Mouse (Mus musculus) cerebellum, postnatal 36 days (tissue): ENCODE results near the gene Mxd3.

Experiments
- DNase-seq, 2 experiments: peaks; one replicate each; pipeline ENCODE4 v3.0.0; 2021 to 2022; ENCODE audit warnings: mixed read lengths in 2 of 2

The Mxd3 gene

DNA sequence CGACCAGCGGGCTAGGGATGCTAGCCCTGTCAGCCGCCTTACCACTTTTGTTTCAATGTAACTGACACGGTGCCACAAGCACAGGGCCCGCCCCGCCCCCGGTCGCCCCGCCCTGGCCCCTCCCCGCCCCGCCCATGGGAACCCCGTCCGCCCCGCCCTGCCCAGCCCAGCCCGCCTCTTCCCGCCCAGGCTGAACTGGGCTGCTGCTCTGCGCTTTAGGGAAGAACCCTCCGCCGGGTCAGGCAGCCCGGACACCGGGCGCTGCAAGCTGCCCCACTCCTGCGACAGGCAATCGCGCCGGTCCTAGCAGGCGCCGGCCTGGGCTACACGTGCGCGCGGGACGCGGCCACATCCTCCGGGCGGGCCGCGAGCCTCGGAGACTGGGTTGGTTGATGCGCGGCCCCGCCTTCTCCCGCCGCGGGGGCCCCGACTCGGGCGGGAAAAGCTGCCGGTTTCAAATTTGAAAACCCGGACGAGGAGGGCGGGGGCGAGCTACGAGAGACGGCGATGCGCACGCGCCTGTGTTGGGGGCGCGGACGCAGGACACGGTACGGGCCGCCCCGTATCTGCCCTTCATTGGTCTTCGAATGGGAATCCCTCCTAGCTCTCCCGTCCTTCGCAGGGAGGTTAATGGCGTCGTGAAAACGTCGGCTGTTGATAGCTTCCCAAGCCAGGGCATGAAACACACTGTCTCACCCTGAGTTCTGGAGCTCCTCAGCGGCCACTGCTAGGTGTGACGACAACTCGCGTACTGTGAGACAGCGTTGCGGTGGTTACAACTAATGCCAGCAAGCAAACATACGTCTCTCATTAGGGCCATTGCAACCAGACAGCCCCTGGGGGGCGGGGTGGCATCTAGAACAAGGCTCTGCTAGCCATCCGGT is at the start of gene Mxd3:
TSS of gene Mxd3 (minus strand) at position 141 of the 884 bp plus-strand sequence.
- peak; percentile 63 to 65 for DNase-seq

DNA sequence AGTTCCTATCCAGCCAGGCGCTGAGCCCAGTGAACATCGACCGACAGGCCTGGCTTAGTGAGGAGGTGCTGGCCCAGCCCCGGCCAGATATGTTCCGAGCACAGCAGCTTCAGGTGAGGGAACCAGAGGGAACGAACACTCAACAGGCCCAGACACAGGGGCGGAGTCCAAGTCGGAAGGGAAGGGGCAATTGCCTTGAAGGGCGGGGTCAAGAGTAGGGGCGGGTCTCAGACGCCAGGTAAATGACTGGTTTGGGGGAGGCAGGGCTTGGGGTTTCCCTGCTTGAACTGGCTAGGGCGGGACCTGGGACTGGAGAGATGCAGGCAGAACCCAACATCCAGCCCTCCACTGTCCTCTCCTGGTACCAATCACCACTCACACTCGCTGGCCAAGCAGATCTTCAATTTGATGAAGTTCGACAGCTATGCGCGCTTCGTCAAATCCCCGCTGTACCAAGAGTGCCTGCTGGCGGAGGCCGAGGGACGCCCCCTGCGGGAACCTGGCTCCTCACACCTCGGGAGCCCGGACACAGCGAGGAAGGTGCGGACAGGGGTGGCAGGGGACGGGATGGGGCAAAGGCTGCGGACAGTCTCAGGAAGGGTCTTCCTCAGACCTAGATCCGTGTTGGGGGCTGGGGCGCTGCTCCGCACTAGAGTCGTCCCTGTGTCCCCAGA is 49.4 kb upstream of the Mxd3 start:
- DNase-seq, result no peak

GRCm38 (mm10) chr13:55375877-55376276 is 46.3 kb upstream of the Mxd3 start:
- DNase-seq, result no peak

- no peak for DNase-seq
These were observed 44.7 kb upstream of the Mxd3 start for GRCm38 (mm10) chr13:55374206-55374924.

DNA sequence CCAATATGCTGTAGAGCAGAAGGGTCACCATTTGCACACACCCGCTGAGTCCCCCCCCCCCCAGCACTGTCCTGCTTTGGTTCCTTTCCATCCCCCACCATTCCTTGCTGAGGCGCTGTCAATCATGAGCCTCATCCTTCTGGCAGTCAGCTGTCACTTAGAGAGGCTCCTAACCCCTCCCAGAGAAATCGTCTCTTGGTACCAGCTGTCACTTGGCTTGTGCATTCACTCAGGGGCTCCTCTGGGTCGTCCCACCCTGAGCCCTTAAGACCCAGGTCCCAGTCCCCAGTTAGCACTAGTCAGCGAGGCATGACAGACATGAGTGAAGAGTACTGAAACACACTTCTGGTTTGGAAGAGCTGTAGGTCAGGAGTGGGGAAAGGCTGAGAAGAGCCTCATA is 42.1 kb upstream of the Mxd3 start:
- no peak for DNase-seq

- DNase-seq, result no peak
These were observed 41.5 kb upstream of the Mxd3 start for GRCm38 (mm10) chr13:55371007-55371681.

DNA sequence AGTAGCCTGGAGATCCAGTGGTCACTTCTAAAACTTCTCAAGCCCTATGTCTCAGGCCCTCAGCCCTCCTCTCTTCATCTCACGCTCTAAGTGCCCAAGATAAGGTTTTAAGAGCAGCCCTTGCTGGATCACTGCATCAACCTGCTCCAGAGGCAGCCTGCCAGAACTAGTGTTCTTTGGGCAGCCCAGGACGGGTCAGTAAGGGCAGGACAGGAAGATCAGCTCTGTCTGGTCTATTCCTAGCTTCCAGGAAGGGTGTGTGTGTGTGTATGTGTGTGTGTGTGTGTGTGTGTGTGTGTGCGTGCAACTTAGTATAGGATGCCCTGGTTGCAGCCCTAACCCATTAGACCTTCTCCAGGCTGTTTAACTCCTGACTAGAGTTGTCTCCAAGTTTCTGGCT is 40.6 kb upstream of the Mxd3 start:
- no peak for DNase-seq

DNA sequence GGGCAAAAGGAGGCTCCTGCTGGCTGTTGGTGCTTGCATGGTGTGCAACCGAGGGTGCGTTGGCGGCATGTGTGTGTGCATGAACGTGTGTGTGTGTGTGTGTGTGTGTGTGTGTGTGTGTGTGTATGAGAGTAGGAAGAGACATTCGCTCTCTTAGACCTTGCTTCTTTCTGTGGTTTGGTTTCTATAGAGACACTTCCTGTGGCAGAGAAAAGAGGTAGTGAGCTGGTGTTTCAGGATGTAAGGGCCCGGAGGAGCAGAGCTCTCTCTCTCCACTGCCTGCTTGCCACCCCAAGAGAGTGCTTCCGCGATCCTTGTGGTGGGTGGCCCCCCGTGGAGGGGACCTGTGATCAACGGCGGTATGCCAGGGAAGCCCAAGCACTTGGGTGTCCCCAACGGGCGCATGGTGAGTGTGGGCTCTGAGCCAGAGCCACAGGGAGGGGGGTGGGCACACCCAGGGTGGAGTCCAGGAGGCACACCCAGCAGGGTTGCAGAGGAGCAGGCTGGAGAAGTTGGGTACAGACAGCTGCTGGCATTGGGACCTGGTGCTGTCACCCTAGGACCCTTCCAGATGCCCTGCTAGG is 40.0 kb upstream of the Mxd3 start, which contains the start of gene Rgs14:
TSS of gene Rgs14 (plus strand) at position 202 of the 584 bp plus-strand sequence.
- DNase-seq, result no peak

DNA sequence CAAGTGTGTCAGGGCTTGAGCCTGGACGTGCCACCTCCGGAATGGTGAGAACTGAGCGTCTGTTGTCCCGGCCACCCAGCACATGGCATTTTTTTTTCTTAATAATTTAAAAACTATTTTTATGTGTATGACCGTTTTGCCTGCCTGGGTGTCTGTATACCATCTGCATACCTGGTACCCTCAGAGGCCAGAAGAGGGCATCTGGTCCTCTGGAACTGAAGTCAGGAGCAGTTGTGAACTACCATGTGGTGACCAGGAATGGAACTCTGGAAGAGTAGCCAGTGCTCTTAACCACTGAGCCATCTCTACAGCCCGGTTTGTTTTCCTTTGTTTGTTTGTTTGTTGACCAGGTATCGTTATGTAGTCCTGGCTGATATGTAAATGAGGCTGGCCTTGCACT is 38.8 kb upstream of the Mxd3 start:
- no peak for DNase-seq

DNA sequence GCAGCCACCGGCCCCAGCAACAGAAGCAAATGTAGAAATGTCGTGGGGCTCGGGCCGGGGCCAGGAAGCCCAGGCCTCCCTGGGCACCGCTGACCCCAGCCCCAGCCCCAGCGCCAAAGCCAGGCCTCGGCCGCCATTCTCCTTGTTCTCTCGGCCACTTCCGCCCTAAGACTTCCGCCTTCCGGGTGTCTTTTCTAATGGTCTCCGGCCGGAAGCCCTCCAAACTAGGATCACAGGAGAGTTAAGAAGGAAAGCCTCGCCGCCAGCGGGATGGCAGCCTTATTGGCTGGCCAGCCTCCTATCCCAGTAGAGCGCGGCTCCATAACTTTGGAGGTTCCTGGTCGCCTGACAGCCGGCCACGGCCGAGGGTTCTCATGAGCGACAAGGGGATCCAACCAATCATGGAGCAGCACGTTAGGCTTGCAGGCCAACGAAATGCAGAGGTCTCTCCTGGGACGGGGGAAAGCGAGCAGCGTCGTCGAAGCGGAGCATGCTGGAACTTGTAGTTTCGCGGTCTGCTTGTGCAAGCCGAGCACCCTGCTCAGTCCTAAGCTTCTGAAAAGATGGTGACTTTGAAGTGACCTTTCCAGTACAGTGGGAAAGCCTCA is 32.9 kb upstream of the Mxd3 start, which contains the start of gene Lman2:
TSS of gene Lman2 (minus strand) at position 331 of the 608 bp plus-strand sequence.
- DNase-seq, result peak; percentile 93 to 94

- no peak for DNase-seq
These were observed 32.4 kb upstream of the Mxd3 start for GRCm38 (mm10) chr13:55361974-55362452.

DNA sequence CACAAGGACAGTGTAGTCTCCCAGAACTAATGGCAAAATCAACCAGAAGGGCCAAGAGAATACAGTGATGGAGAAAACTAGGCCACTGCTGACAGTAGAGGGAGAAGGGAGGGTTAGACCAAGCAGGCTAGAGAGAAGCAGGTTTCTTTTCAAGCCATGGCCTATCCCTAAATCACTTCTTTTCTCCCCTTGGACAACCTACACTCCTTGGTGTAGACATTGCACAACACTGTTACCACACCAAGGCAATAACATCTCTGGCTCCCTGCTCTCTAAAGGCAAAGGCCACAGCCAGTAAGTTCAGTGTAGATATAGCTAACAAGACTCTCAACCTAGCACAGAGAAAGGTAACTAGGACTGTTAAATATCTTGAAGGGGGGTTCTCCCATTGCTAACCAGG is 31.5 kb upstream of the Mxd3 start:
- no peak for DNase-seq

- DNase-seq, result no peak
These were observed 17.1 kb upstream of the Mxd3 start for GRCm38 (mm10) chr13:55346745-55347144.

DNA sequence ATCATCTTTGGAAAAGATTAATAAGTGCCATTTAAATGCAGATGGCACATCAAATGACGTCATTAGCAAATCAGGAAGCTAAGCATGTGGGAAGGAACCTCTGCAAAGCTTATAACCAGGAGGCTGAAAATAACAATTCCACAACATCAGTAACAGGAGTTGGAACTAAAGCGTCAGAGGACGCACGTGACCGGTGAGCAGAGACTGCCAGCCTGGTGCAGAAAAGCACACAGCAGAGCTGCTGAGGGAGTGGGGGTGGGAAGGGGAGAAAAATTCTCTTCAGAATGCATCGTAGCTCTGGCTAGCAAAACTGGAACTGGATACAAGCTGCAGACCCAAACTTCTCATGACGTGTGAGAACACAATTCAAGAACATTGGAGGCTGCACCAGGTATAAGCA is 14.7 kb upstream of the Mxd3 start:
- no peak for DNase-seq

- no peak for DNase-seq
These were observed 12.8 kb upstream of the Mxd3 start for GRCm38 (mm10) chr13:55342469-55342868.

DNA sequence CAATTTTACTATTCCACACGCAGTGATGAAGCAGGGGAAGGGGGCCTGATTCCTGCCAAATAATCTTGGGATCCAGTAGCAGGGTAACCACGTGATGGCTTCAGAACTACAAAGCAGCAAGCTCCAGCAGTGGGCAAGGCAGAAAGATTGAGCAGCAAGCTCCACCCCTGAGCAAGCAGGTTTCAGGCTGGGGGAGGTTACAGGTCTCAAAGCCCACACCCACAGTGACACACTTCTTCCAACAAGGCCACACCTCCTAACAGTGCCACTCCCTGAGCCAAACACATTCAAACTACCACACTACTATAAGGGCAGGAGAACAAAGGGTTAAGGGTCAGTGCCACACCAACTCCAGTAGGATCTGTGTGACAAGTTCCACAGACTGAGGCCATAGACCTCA is 9.6 kb upstream of the Mxd3 start:
- DNase-seq, result no peak

- DNase-seq, result no peak
These were observed 8.8 kb upstream of the Mxd3 start for GRCm38 (mm10) chr13:55338131-55339054.

DNA sequence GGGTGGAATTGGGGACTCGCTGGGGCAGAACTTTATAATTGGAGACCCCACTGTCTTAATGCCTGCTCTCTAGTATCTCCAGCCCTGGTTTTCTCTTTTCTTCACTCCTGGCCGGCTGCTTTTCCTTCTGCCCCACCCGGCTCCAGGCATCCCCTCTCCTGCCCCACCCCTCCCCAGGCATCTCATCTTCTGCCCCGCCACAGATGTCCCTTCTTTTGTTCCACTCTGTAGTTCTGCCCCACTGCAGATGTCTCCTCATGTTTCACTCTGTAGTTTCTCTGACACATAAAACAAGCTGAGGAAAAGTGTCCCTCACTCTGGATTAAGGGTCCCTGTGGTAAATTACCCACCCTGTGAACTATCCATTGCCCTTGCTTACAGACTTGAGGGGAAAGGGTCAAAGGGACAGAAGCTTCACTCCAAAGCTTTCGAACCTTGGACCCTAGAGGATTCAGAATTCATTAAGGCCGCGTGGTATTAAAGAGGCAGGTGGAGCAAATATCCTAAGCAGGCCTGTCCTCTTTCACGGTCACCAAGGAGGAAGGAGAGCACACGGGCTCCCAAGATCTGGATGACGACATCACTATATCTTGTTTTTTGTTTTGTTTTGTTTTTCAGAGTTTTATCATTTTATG is 7.8 kb upstream of the Mxd3 start:
- no peak for DNase-seq

DNA sequence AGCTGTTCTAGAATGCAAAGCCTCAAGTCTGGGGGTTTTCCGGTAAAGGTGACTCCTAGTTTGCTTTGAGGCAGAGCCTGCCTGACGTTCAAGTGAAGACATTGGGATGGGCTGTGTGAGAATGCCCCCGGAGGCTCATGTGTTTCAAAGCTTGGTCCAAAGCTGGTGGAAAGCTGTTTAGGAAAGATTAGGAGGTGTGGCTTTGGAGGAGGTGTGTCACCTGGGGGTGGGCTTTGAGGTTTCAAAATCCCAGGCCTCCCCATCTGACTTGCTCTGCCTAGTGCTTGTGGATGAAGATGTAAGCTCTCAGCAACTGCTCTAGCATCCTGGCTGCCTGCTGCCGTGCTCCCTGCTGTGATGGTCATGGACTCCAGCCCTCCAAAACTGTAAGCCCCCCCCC is 6.1 kb upstream of the Mxd3 start:
- no peak for DNase-seq

- DNase-seq, result no peak
These were observed 2.7 kb upstream of the Mxd3 start for GRCm38 (mm10) chr13:55332331-55332730.
